Mouse (Mus musculus) forebrain, embryonic 16.5 days (tissue): ENCODE data around the gene Mettl26. TPM values are rescaled to one million over a fixed set of nuclear protein-coding genes. Genes with fewer than 3 reads are reported as not detected.

Experiments
- ATAC-seq: fragments of 200-750 bp; cut with Nextera tagmentation; 2 replicates; pipeline ENCODE4 v1.8.0; 2017; ENCODE audit warnings: mild to moderate bottlenecking, moderate library complexity
- H3K27ac ChIP-seq: fragments of 300-500 bp; sonication (generic); 2 replicates; pipeline ENCODE4 v1.5.1; 2014; ENCODE audit warnings: low read length, control low read depth
- H3K27me3 ChIP-seq: fragments of 300-500 bp; sonication (generic); replicated peaks from 2 replicates; pipeline ENCODE4 v1.6.1; 2014; ENCODE audit warnings: low read length; ENCODE audit not compliant: control insufficient read depth, insufficient read depth
- H3K36me3 ChIP-seq: fragments of 300-500 bp; sonication (generic); 2 replicates; pipeline ENCODE4 v1.6.1; 2014; ENCODE audit not compliant: control insufficient read depth, insufficient read depth
- H3K4me1 ChIP-seq: fragments of 300-500 bp; sonication (generic); replicated peaks from 2 replicates; pipeline ENCODE4 v1.6.1; 2014; ENCODE audit warnings: low read length; ENCODE audit not compliant: control insufficient read depth, insufficient read depth
- H3K4me2 ChIP-seq: fragments of 300-500 bp; sonication (generic); 2 replicates; pipeline ENCODE4 v1.6.1; 2014; ENCODE audit warnings: mild to moderate bottlenecking, low read length, control low read depth
- H3K4me3 ChIP-seq: fragments of 300-500 bp; sonication (generic); replicated peaks from 2 replicates; pipeline ENCODE4 v1.5.1; 2014; ENCODE audit warnings: mild to moderate bottlenecking, low read length, control low read depth
- H3K9ac ChIP-seq: fragments of 300-500 bp; sonication (generic); replicated peaks from 2 replicates; pipeline ENCODE4 v1.6.1; 2014; ENCODE audit warnings: low read depth, low read length, control low read depth
- H3K9me3 ChIP-seq: fragments of 300-500 bp; sonication (generic); 2 replicates; pipeline ENCODE4 v1.6.1; 2016; ENCODE audit warnings: low read length; ENCODE audit not compliant: control insufficient read depth
- WGBS: fragments of 180-500 bp; shearing (Covaris S2); extraction: QIAGEN DNeasy Blood & Tissue Kit; methylation state at CpG from one replicate; pipeline ENCODE4 v1.1.7; 2014; 5-methylcytosine and 5-hydroxymethylcytosine counted together
- polyA plus RNA-seq: library from polyadenylated mRNA; unstranded; fragments of >200 nt; fragmentation: Nextera tagmentation; extraction: Ambion mirVana; gene quantifications from 2 replicates; pipeline ENCODE4 v1.2.1, GENCODE M21; 2015

The Mettl26 gene
- polyA plus RNA-seq, 1 experiment from 2014 or later: 59.7 TPM

DNA sequence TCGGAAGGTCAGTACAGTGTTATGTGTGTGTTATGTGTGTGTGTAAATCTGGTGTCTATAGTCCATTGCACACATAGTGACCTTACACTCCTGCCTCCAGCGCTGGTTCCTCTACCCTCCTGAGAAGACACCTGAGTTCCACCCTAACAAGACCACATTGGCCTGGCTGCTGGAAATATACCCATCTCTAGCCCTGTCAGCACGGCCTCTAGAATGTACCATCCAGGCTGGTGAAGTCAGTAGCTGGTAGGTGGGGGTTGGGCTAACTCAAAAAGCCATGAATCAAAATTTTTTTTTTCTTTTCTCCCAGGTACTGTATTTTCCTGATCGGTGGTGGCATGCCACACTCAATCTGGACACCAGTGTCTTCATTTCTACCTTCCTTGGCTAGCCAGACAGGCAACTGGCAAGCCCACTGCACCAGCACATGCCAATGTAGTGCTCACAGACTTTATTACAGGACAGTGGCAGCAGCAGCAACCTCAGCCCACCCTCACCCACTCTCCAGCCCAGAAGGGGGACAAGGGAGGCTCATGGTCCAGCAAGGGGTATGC, 44.6 kb upstream of the Mettl26 start:
- peak overlapping the region; percentile 93 for H3K4me2 ChIP-seq
- peaks cover 20% of the 10 kb centered on the region for H3K36me3 ChIP-seq
- no peak overlapping the region for H3K4me3 ChIP-seq
- no peak for ATAC-seq
- no peaks in the 10 kb centered on the region for H3K27me3 ChIP-seq
- no peak overlapping the region for H3K27ac ChIP-seq
- H3K9me3 ChIP-seq: no peaks in the 10 kb centered on the region
- H3K4me1 ChIP-seq: peaks cover 79% of the 10 kb centered on the region
- no peak overlapping the region for H3K9ac ChIP-seq
- 88% methylated on average over 4 of the region's 4 CpGs for WGBS

GRCm38 (mm10) chr17:25830806-25831431, 44.0 kb upstream of the Mettl26 start:
- no peak overlapping the region for H3K27ac ChIP-seq
- no peak overlapping the region for H3K4me3 ChIP-seq
- peaks cover 20% of the 10 kb centered on the region for H3K36me3 ChIP-seq
- H3K27me3 ChIP-seq: no peaks in the 10 kb centered on the region
- ATAC-seq: no peak
- H3K4me1 ChIP-seq: peaks cover 80% of the 10 kb centered on the region
- H3K9ac ChIP-seq: no peak overlapping the region
- no peak overlapping the region for H3K4me2 ChIP-seq
- no peaks in the 10 kb centered on the region for H3K9me3 ChIP-seq
- whole genome bisulfite sequencing: 90% methylated on average over 14 of the region's 14 CpGs

- WGBS: 58% methylated on average over 21 of the region's 21 CpGs
- Histone ChIP-seq H3K9me3 (no peaks in the 10 kb centered on the region), H3K4me1 (peaks cover 80% of the 10 kb centered on the region), H3K4me3 (peak overlapping the region; percentile 94), H3K27me3 (no peaks in the 10 kb centered on the region), H3K9ac (peak overlapping the region; percentile 86), H3K27ac (peak overlapping the region; percentile 88; the same call in 1 of the 2 replicates), H3K4me2 (peak overlapping the region; percentile 88), H3K36me3 (peaks cover 20% of the 10 kb centered on the region)
- ATAC-seq: no peak
Measured at GRCm38 (mm10) chr17:25831451-25832281, 43.2 kb upstream of the Mettl26 start.

DNA sequence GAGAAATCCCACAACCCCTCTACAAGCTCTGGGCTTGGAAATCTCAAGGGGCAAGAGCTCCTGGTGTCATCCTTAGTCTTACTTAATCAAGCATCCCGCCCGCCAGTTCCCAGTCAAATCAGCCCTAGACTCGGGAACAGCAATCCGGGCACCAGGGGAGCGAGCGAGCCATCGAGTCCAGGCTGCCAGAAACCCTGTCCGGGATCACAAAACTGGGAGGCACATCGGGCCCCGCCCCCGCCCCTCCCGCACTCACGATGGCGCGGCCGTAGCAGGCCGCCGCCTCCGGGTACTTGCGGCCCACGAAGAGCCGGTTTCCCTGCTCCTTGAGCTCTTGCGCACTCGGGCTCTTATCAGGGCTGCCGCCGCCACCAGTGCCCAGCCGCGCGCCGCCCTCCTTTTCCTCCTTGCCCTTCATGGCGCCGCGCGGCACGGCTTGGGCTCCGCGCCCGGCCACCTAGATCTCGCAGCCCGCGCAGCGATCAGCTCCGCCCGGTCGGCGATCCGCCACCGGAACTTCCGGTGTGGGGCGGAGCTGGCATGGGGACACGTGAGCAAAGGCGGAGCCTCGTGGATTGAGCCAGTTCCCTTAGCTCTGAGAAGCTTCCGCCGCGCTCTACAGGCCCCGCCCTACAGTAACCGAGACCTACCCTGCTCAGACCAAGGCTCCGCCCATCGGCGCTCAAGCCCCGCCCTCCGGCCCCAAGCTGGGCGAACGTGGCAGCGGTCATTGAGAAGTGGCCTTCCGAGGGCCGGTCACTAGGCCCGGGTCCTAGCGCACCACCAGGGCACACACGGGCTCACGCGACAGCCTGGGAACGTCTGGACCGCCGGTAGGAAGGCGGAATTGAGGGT, 42.2 kb upstream of the Mettl26 start:
- peak; percentile 90 for ATAC-seq
- Histone ChIP-seq H3K27ac (peak overlapping the region; percentile 94), H3K4me1 (peaks cover 77% of the 10 kb centered on the region), H3K36me3 (peaks cover 14% of the 10 kb centered on the region), H3K9me3 (no peaks in the 10 kb centered on the region), H3K9ac (peak overlapping the region; percentile 86), H3K27me3 (no peaks in the 10 kb centered on the region), H3K4me2 (peak overlapping the region; percentile 88), H3K4me3 (peak overlapping the region; percentile 94)
- WGBS: under 1% methylated on average over 73 of the region's 77 CpGs

DNA sequence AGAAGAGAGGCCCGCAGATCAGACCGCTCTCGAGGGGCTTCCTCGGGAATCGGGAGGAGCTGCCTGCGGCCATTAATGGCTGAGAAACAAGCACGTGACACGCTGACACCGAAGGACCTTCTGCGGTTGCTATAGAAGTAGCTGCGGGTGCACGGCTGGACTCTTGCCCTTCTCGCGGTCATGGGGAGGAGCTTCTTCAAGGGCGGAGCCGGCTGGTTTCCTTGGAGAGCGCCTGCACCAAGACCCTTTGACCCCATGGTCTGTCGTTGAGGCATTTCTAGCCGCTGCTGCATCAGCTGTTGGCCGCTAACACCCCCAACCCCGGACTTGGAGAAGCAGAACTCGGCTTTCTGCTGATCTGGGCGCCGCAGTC, 41.6 kb upstream of the Mettl26 start, which contains the start of gene Stub1:
Gene Stub1, minus strand, starts transcription at position 114 of the 373 bp plus-strand sequence.
- H3K4me1 ChIP-seq: peaks cover 77% of the 10 kb centered on the region
- H3K27me3 ChIP-seq: no peaks in the 10 kb centered on the region
- H3K4me3 ChIP-seq: peak within 1 kb of the TSS; percentile 94
- H3K36me3 ChIP-seq: peaks cover 14% of the 10 kb centered on the region
- H3K27ac ChIP-seq: peak within 1 kb of the TSS; percentile 94
- under 1% methylated on average over 24 of the region's 24 CpGs for WGBS
- peak within 1 kb of the TSS; percentile 88 for H3K4me2 ChIP-seq
- peak; percentile 31; the same call in 1 of the 2 replicates for ATAC-seq
- no peaks in the 10 kb centered on the region for H3K9me3 ChIP-seq
- peak within 1 kb of the TSS; percentile 86 for H3K9ac ChIP-seq

GRCm38 (mm10) chr17:25833961-25834594, 40.8 kb upstream of the Mettl26 start:
- 50% methylated on average over 6 of the region's 6 CpGs for WGBS
- Histone ChIP-seq H3K36me3 (peaks cover 17% of the 10 kb centered on the region), H3K9me3 (no peaks in the 10 kb centered on the region), H3K4me2 (peak overlapping the region; percentile 88), H3K27ac (peak overlapping the region; percentile 94), H3K4me1 (peaks cover 75% of the 10 kb centered on the region), H3K4me3 (peak overlapping the region; percentile 94), H3K9ac (peak overlapping the region; percentile 84), H3K27me3 (no peaks in the 10 kb centered on the region)
- ATAC-seq: no peak

- H3K4me2 ChIP-seq: peak overlapping the region; percentile 88
- H3K36me3 ChIP-seq: peaks cover 23% of the 10 kb centered on the region
- H3K4me3 ChIP-seq: no peak overlapping the region; the same call in 1 of the 2 replicates
- no peaks in the 10 kb centered on the region for H3K27me3 ChIP-seq
- WGBS: 87% methylated on average over 12 of the region's 12 CpGs
- H3K27ac ChIP-seq: no peak overlapping the region
- no peaks in the 10 kb centered on the region for H3K9me3 ChIP-seq
- H3K4me1 ChIP-seq: peaks cover 71% of the 10 kb centered on the region
- no peak for ATAC-seq
- peak overlapping the region; percentile 84; the same call in 1 of the 2 replicates for H3K9ac ChIP-seq
Measured at GRCm38 (mm10) chr17:25834595-25835222, 40.2 kb upstream of the Mettl26 start.

DNA sequence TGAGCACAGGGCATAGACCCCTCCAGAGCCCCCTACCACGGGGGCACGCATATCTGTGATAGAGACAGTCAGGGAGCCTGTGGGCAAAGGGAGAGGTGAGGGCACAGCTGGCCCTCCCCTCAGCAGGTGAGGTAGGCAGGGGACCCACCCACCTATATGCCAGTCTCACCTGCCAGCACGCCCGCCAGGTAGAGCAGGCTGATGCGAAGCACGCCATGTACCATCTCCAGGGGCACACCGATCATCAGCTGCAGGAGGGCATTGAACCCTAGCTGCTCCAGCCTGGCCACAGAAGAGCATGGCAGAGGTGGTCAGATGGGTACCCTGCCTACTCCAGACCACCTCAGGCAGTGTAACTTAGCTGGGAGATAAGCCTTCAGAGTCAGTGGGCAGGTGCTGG, 39.6 kb upstream of the Mettl26 start:
- H3K27ac ChIP-seq: no peak overlapping the region
- no peak for ATAC-seq
- peaks cover 65% of the 10 kb centered on the region for H3K4me1 ChIP-seq
- 95% methylated on average over 7 of the region's 7 CpGs for WGBS
- H3K9ac ChIP-seq: no peak overlapping the region
- H3K4me3 ChIP-seq: no peak overlapping the region
- H3K4me2 ChIP-seq: no peak overlapping the region
- H3K36me3 ChIP-seq: peaks cover 22% of the 10 kb centered on the region
- no peaks in the 10 kb centered on the region for H3K9me3 ChIP-seq
- no peaks in the 10 kb centered on the region for H3K27me3 ChIP-seq
